Mouse (Mus musculus): ENCODE results near the gene Dusp16.

The Dusp16 gene

GRCm38 (mm10) chr6:134792141-134793045 lies at the start of gene Dusp16:
Gene Dusp16, minus strand, starts transcription at chr6:134792625.
- peak; percentile 57 to 86 for DNase-seq (ENCODE audit: low spot score in 2 of 2)

- no peak for DNase-seq (ENCODE audit: low spot score in 2 of 2)
These were observed 47.9 kb upstream of the Dusp16 start for GRCm38 (mm10) chr6:134840346-134840745.

- DNase-seq (ENCODE audit: low spot score in 2 of 2), result no peak
These were observed 45.7 kb upstream of the Dusp16 start for GRCm38 (mm10) chr6:134838111-134838510.

DNA sequence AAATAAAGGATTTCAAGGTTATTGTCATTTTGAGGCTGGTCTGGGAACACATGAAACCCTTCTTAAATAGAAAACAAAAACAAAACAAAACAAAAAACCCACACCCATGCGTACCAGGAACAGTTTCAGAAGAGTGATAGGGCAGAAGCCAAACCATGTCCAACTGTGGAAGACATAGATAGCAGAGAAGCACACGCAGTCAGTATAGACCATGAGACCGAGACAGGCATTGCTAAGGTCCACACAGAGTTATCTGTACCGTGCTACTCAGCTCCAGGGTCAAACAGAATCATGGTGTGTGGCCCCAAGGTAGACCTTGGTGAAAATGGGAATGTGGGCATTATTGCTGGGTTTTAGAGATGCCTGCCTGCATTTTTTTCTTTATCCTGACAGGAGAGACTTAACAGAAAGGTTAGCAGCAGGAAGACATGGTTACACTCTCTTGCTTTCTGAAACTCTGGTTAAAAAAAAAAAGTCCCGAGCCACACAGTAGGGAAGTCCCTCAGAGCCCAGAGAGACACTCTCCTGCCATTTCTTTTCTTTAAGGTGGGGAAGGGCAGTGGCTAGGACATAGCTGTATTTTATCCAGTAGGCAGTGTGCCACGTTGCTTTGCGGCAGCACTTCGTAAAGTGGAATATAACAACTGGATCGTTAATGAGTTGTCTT lies 42.3 kb upstream of the Dusp16 start:
- no peak for DNase-seq (ENCODE audit: low spot score in 2 of 2)

DNA sequence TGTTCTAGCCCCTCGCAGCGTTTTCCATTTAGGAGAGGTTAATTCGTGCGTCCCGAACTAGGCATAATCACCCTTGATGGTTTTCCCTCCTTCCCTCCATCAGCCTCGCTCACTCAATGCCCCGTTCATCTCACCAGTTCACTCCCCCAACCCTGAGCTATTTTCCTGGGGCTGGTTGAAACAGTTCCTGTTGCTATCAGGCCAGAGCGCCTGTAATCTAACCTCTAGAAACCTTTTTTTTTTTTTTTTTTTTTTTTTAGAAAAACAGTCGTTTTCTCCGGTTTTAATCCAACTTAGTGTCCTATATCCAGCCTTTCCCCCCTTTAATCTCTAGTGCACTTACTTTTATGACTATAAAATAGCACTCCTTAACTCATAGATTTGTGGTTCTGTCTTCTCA lies 38.4 kb upstream of the Dusp16 start:
- no peak for DNase-seq (ENCODE audit: low spot score in 2 of 2)

- peak; percentile 99 for DNase-seq (ENCODE audit: low spot score in 2 of 2)
These were observed 37.6 kb upstream of the Dusp16 start, which contains the start of gene Crebl2 for GRCm38 (mm10) chr6:134829786-134830700. Gene Crebl2, plus strand, starts transcription at chr6:134830154.

DNA sequence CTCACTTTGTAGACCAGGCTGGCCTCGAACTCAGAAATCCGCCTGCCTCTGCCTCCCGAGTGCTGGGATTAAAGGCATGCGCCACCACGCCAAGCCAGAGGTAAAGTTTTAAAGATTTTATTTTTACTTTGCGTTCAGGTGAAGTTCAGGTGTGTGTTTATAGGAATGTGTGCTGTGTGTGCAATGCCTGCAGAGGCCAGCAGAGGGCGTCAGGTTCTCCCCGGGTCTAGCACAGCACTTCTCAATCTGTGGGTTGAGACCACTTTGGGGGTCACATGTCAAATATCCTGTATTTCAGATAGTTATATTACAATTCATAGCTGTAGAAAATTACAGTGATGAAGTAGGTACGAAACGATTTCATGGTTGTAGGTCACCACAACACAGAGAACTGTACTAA lies 30.4 kb upstream of the Dusp16 start:
- DNase-seq (ENCODE audit: low spot score in 2 of 2), result no peak

DNA sequence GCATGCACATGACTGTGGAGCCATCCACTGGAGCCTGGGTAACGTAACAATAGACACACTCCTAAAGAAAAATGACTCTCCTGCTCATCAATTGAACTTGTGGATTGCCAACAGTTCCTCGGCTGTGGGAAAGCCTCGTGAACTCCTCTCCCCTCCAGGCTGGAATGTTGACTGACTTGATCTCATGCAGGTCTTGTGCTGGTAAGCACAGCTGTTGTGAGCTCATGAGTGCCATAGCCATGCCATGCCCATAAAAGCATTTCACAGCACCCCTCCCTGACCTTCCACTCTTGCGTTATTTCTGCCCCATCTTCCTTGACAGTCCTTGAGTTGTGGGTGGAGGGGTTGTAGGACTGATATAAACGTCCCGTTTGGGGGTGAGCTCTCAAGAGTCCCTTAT lies 28.0 kb upstream of the Dusp16 start:
- DNase-seq (ENCODE audit: low spot score in 2 of 2), result peak in 1 of 2 experiments; percentile 33

DNA sequence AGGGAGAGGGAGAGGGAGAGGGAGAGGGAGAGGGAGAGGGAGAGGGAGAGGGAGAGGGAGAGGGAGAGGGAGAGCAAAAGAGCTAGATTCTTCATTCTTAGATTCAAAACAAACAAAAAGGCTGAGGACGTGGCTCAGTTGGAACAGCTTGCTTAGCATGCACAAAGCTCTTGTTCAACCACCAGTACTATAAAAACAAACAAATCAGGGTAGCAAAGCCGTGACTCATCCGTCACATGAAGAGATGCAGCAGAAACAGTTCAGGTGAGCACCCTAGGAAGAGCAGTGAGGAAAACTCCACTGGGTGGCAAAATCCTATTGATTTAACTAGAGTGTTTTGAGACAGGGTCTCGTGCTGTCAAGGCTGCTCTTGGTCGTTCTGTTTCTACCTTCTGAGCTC lies 27.3 kb upstream of the Dusp16 start:
- DNase-seq (ENCODE audit: low spot score in 2 of 2), result peak in 1 of 2 experiments; percentile 38

DNA sequence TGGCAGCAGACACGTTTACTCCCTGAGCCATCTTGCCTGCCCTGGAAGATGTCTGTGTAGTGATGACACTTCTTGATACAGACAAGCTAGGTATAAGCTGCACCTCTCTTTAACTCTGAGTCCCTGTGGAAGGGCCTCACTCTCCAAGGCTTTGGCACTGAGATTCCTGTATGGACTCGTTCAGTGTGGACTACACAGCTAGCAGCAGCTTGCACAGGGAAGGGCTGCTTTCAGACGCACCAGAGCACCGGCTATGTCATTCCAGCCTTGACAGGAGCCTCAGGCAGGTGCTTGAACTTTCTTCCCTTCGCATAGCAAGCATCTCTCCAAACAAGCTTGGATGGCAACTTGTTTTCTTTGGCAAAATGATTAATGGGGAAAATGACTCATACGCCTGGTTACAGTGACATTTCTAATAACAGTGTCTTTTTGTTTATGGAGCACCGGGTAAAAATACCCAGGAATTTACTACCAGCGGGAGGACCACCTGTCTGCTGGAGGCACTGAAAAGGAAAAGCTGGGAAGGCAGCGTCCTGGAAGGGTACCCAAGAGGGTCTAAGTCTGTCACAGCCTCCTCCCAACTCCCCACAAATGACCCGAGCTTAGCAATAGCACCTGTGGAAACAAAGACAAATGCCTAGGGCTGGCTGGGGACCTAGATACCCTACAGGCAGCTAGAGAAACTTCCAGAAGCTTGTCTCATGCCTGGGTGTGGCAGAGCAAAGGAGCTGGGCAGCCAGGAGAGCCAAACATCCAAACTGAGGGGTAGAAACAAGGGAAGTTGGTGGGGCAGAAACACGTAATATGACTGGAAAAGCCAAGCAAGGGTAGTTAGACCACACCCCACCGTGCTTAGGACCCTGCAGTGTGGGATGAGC lies 24.9 kb upstream of the Dusp16 start:
- no peak for DNase-seq (ENCODE audit: low spot score in 2 of 2)

- no peak for DNase-seq (ENCODE audit: low spot score in 2 of 2)
These were observed 20.6 kb upstream of the Dusp16 start for GRCm38 (mm10) chr6:134813066-134813465.

DNA sequence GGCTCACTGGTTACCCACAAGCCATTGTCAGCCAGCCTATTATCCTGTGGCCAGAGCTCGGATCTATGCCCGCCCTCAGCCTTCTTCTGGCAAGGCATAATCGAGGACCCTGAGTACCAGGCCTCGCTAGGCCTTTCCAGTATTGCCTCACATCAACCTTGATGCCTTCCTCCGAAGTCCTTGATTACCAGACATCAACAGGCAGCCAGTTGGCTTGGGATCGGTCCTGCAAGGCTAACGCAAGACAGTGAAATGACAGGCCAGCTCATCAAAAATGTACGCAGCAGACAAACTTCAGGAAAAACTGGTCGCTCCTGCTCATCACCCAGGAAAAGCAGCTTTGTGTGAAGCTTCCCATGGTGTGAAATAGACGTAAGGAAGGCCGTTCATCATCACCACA lies 15.4 kb upstream of the Dusp16 start:
- no peak for DNase-seq (ENCODE audit: low spot score in 2 of 2)

DNA sequence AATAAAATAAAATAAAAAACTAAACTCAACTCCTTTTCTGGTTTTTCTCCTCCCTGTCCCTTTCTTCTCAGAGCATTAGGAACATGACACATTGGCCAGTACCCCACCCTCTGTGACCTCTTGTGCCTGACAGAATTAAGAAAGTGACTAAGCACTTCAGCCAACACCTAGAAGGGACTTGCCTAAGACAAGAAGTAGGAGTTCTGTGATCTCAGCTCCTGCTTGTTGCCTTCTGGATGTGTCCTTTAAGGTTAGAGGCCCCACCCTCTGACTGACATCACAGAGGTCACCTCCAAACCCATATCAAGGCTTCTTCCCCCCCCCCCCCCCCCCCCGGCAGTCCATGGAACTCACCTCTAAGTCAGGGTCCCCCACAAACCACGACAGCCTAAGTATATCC lies 14.7 kb upstream of the Dusp16 start:
- no peak for DNase-seq (ENCODE audit: low spot score in 2 of 2)

- DNase-seq (ENCODE audit: low spot score in 2 of 2), result no peak
These were observed 13.7 kb upstream of the Dusp16 start for GRCm38 (mm10) chr6:134806130-134806529.

DNA sequence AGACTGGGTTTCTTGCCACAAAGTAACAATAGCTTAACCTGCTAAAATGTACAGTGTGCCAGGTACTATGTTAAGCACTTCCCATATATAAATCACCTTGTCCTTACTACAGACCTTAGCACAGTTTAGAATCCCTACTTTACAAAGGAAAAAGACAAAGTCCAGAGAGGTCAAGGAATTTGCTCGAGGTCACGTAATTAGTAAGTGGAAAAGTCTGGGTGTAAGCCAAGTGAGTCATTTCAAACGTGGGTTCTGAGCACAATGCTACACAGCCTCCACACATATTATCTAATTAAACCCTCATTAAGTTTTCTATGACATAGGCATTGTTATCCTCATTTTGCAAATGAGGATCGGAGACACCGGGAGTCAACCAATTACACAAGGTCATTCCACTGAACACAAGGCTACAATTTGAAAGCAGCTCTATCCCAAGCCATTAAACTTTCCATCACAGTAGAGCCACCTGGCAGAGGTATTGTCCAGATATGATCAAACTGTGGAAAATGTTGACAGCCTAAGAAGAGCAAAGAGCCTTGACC lies 12.4 kb upstream of the Dusp16 start:
- DNase-seq (ENCODE audit: low spot score in 2 of 2), result no peak

- peak in 1 of 2 experiments; percentile 78 for DNase-seq (ENCODE audit: low spot score in 2 of 2)
These were observed 10.2 kb upstream of the Dusp16 start for GRCm38 (mm10) chr6:134802641-134803043.

DNA sequence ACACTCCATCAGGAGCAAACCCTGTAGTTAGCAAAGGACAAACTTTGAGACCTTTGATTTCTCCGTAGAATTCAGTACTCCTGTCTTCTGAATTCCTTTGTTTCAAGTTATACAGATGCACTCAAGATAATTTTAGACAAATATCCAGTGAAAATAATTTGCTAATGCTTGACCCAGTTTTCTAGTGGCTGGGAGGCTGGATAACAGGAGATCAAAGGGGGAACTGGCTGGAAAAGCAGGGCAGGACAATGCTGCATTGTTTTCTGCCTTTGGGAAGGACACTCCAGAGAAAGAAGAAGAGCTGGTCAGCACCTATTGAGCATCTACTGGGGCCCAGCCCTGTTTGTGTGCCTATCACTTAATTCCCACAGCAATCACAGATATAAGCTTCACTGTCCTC lies 9.1 kb upstream of the Dusp16 start:
- no peak for DNase-seq (ENCODE audit: low spot score in 2 of 2)

GRCm38 (mm10) chr6:134796297-134796696 lies 3.9 kb upstream of the Dusp16 start:
- no peak for DNase-seq (ENCODE audit: low spot score in 2 of 2)

- peak; percentile 69 to 83 for DNase-seq (ENCODE audit: low spot score in 2 of 2)
These were observed 1.6 kb upstream of the Dusp16 start for GRCm38 (mm10) chr6:134793911-134794520.
